Mouse (Mus musculus) granulocyte monocyte progenitor cell, adult 5-6 weeks (primary cell): ENCODE results near the gene Camk2g. TPM values are rescaled to one million over a fixed set of nuclear protein-coding genes. Genes with fewer than 3 reads are reported as not detected.

Experiments used
- ATAC-seq: replicated peaks from 2 replicates; pipeline ENCODE4 v1.8.0; 2016; ENCODE audit warnings: mild to moderate bottlenecking, moderate TSS enrichment, inconsistent platforms; ENCODE audit not compliant: poor library complexity, severe bottlenecking
- total RNA-seq, 2 experiments: library from RNA; stranded (forward) in 1 of 2; stranded (reverse) in 1 of 2; fragments of 200-712, 200-1000 nt in 1 of 2; fragments of >200 nt in 1 of 2; fragmentation: Nextera tagmentation in 1 of 2; gene quantifications; 2 replicates each; pipeline ENCODE4 v1.2.3; 2014 to 2017

The Camk2g gene
- 28.0 and 35.2 TPM in 2 replicates for total RNA-seq (2014; fragmentation: Nextera tagmentation)
- total RNA-seq (2017), result 50.3 and 65.9 TPM in 2 replicates

GRCm38 (mm10) chr14:20793758-20794531 lies at the start of gene Camk2g:
TSS of gene Camk2g (minus strand) at chr14:20794088.
- peak; percentile 73 for ATAC-seq

DNA sequence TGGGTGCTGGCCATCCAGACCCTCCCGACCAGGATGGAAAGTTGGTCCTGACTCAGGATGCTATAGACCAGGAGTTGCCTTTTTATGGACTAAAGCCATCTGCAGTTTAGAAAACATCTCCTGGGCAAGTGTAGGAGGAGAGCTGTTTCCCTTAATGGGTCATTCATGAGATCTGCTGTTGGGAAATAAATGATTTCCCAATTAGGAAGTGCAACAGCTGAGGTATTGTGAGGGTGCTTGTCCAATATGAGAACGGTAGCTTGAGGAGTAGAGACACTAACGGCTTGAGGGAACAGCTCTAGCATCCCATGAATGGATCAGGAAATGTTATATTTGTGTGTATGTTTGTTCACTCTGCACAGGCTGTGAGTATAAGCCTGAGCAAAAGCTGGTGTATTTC lies 48.7 kb upstream of the Camk2g start:
- peak; percentile 69 for ATAC-seq

DNA sequence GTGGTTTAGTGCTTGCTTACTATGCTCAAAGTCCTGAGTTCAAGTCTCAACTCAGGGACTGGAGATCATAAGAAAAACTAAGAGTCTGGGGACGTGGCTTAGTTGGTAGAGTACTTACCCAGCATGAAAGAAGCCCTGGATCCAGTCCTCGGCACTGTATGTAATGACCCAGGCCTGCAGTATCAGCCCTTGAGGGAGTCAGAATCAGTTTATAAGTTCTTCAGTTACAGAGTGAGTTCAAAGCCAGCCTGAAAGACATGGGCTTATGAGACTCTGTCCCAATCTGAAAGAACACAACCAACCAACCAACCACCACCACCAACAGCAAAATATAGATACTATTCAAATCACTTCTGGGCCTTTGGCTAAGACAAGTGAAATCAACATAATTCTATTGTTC lies 47.6 kb upstream of the Camk2g start:
- ATAC-seq, result no peak

- ATAC-seq, result no peak
These were observed 43.8 kb upstream of the Camk2g start for GRCm38 (mm10) chr14:20837681-20838080.

DNA sequence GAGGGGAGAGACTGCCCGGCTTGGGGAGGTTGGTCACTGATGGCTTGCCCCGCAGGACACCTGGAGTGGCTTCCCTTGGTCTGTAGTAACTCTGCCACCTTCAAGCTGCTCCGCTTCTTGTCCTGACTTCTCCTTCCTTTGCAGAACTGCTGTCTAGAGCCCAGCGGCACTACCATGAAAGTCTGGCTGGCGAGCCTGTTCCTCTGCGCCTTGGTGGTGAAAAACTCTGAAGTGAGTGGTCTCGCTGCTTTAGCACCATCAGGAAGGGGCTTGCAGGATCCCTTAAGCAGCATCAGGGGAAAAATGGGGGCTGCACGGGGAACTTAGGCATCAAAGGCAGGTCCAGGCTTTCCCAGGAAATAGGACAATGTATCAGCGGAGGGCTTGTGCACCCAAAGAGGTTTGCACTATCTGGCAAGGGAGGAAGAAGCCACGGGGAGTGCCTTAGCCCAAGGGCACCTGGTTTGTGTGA lies 43.1 kb upstream of the Camk2g start:
- ATAC-seq, result peak; percentile 52

GRCm38 (mm10) chr14:20836171-20836904 lies 42.5 kb upstream of the Camk2g start, which contains the start of gene Plau:
TSS of gene Plau (plus strand) at chr14:20836660.
- ATAC-seq, result peak; percentile 86

GRCm38 (mm10) chr14:20834136-20834535 lies 40.2 kb upstream of the Camk2g start:
- no peak for ATAC-seq

DNA sequence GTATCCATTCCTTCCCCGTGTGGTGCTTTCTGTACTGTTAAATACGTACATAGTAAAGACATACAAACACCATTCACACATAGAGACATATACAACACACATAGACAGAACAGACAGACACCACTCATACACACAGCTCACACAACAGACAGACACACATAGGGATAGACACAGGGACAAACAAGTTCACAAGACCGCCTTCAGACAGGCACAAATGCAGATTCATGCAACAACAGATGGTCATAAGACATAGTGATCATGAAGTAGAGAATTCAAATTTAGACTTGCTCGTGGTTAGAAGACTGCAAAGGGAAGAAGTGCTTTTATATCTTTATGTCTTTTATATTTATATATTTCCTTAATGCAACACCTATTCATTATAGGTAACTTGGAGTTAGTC lies 39.6 kb upstream of the Camk2g start:
- ATAC-seq, result no peak

- ATAC-seq, result no peak
These were observed 38.0 kb upstream of the Camk2g start for GRCm38 (mm10) chr14:20831915-20832314.

- no peak for ATAC-seq
These were observed 37.4 kb upstream of the Camk2g start for GRCm38 (mm10) chr14:20831141-20831910.

DNA sequence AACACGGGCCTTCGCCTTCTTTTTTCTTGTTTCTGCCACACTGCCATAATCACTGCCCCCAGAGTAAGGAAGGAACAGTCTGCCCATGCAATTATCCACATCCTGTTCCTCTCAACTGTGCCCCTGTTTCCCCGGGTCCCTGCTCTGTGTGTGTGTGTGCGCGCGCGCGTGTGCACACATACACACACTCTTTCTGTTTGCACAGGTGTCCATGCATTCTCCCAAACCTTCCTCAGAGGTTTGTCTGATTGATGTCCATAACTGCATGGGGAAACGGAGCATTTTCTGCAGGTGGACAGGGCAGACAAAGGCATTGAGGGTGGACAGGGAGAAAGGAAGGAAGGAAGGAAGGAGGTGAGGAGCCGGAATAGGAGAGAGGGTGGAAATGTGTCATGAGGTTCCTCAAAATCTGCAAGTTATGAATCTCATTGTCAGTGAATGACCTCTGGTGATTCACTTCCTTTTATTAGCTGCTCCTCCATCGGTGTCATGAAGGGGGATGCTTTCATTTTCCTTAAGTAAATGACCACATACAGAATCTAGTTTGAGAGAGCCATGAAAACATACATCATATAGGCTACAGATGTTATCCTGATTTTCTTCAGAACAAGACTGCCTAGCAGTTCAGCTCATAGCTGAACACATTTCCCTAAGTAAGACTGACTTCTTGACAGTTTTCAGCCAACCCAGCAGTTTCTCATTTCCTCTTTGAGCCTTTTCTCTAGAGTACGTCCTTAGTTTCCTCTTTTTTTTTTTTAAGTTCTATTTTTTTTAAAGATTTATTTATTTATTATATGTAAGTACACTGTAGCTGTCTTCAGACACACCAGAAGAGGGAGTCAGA lies 35.9 kb upstream of the Camk2g start:
- ATAC-seq, result peak; percentile 87

- ATAC-seq, result no peak
These were observed 34.6 kb upstream of the Camk2g start for GRCm38 (mm10) chr14:20828524-20828923.

- ATAC-seq, result no peak
These were observed 33.6 kb upstream of the Camk2g start for GRCm38 (mm10) chr14:20827491-20827890.

GRCm38 (mm10) chr14:20827061-20827460 lies 33.2 kb upstream of the Camk2g start:
- ATAC-seq, result no peak

DNA sequence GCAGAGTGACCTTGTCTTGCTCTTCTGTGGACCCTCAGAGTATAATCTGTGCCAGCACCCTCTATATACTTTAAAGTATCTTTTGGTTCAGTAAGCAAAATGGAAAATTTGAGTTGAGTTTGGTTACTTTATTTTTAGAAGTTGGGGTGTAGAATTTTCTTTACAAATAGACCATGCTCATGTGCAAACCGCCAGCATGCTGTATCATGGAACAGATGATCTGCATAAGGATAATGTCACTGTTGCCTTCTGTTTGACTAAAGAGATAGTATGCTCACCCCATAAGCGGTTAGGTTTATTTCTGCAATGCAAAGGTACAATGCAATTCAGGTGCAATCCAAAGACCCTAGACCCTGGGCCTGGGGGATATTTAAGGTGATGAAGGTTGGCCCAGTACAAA lies 31.6 kb upstream of the Camk2g start:
- no peak for ATAC-seq

- ATAC-seq, result peak; percentile 56
These were observed 30.6 kb upstream of the Camk2g start for GRCm38 (mm10) chr14:20824517-20824916.

DNA sequence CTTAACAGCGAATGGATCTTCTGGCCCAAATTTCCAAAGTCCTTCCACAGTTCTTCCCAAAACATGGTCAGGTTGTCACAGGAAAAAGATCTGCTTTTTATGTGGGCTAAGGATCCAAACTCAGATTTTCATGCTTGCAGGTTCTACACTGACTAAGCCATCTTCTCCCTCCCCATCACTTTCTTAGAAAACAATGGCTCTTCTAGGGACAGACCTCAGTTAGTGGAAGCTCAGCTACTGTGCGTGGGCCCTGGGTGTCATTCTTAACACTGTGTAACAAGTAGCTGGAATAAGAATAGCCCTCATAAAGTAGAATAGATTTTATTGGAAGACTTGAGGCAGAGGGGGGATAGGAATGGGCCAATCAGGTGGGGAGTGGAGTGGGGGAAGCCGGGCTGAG lies 21.6 kb upstream of the Camk2g start:
- no peak for ATAC-seq

- peak; percentile 34 for ATAC-seq
These were observed 18.0 kb upstream of the Camk2g start for GRCm38 (mm10) chr14:20811779-20812406.

DNA sequence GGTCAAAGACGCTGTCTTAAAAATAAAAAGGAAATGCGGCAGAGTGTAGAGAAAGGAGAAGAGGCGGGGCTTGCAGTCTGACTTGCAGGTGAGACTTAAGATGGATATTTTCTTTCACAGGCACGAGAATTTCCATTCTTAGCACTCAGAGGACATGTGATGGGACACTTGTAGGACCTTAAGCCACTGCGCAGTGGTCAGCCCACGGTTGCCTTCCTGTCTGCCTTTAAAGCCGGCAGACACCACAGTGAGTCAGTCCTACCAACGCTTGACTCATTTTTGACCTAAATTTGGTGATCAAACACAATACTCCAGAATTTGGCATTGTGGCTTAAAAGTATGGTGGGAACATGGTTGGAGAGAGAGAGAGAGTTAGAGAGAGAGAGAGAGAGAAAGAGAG lies 17.3 kb upstream of the Camk2g start:
- ATAC-seq, result 0 out of 2 replicates have a peak, but pooled peaks have one; percentile 8
